Mouse (Mus musculus) skeletal muscle tissue, adult 2 months (tissue): ENCODE data around the gene Slc2a12.

ENCODE experiments used
- DNase-seq: peaks from one replicate; pipeline ENCODE4 v3.0.0-alpha.2; 2012; ENCODE audit warnings: low read depth, low spot score

The Slc2a12 gene

DNA sequence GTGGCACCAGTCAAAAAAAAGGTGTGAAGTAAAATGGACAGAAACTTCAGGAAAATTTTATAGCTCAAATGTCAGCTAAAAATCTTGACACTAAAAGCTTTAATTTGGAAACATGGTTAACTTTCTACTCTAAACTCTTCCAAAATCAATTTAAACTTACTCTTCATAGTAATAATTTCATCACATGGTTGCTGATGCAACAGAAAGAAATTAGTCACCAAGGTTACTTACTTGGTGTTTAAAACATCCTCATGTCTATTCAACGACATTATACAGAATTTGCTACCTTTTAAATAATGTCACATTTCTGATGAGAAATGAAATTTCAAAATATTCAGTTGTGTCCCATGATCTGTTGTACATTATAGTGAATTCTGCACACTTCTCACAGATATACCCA lies 83.4 kb downstream of the Slc2a12 start:
- no peak for DNase-seq

DNA sequence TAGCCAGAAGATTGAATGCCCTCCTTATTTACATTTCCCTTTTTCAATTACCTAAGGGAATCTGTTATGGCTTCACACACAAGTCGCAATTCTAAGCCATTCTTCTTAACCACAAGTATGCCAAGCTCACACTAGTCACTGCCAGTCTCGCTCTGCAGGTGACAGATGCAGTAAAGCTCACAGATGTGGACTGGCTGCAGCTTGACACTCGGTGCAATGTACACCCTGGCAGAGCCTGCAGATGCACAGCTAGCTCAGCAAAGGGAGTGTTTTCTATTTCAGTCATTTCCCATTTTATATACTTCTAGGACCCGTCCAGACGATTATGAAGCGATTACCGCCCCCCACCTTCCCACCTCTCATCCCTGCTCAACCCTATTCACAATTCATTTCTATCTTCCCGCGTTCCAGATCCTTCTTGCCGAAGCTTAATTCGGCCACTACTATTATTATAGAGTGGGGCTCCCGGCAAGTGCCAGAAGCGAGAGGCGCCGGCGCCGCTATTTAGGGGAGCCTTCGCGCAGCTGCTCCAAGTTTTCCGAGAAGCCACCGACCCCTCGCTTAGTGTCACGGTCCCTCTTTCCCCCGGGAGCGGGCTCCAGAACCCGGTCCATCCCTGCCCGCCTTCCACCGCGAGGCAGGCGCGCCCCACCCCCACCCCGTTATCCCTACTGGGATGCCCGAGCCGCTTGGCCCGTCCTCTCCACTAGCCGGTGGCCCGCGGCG lies 85.6 kb downstream of the Slc2a12 start:
- DNase-seq = no peak

GRCm38 (mm10) chr10:22730992-22731271 lies 86.1 kb downstream of the Slc2a12 start:
- no peak for DNase-seq

DNA sequence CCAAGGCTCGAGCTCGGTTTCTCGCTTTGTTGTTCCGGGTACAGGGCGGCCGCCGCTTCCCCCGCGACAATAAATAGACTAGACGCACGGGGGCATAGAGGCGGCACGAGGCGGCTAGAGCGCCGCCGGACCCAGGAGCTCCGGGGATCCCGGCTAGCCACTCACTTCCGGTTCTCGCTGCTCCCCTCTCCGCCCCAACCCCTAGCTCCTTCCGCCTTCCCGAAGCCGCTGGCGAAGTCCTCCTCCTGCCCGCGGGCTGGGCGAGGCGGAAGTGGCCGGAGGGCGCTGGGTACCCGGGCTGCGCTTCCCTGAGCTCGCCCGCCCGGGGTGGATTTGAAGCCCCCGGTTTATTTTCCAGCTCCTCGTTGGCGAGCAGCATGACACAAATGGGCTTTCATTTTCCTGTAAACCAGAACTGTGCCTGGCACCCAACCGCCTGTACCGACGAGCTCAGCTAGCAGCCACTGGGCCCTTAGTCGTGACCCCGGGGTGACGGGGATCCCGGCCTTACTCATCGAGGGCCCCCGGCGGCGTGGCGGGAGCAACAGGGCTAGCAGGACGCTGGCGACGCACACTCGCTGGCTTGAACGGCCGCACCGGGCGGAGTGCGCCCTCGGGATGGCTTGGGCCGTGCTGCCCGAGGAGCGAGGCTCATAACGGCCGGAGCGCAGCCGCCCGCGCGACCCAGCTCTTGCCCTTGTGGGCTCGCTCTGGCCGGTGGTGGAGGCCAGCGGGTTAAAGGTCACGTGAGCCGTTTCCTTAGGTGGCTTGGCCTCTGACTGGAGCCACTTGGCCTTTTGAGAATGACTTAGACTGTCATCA lies 86.7 kb downstream of the Slc2a12 start, which contains the start of gene Tbpl1:
Tbpl1 (minus strand) TSS at position 667 of the 822 bp plus-strand sequence.
- DNase-seq = peak; percentile 95

DNA sequence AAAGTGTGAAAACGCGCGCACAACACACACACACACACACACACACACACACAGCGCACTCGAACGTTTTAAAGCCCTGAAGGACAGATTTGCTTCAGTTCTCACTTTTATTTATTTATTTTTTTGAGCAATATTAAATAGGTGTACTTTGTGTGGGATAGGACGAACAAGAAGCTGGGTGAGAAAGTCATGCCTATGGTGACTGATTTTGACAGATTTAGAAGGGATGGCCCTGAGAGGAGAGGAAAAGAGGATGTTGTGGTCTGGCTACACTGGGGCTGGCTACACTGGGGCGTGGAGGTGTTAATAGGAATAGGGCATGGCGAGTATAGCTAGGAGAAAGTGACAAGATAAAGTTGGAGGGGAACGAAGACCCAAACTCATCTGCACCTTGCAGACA lies 87.4 kb downstream of the Slc2a12 start:
- no peak for DNase-seq

DNA sequence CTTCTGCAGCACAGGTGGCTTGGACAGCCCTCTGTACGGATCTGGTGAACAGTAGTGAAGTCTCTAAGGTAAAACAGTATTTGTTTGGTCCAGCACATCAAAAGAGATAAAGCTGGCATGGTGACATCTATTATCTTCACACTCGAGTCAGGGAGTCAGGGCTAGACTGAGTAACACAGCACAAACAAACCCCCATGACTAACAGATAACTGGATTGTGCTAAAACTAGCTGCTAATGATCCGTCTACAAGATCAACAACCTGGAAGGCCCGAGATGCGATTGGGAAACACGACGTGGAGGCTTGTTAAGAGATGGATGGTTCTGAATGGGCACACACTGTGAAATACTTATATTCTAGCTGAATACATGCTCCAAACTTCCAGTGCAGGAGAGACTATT lies 101.1 kb downstream of the Slc2a12 start:
- no peak for DNase-seq

GRCm38 (mm10) chr10:22746334-22747322 lies 101.8 kb downstream of the Slc2a12 start:
- DNase-seq = no peak

DNA sequence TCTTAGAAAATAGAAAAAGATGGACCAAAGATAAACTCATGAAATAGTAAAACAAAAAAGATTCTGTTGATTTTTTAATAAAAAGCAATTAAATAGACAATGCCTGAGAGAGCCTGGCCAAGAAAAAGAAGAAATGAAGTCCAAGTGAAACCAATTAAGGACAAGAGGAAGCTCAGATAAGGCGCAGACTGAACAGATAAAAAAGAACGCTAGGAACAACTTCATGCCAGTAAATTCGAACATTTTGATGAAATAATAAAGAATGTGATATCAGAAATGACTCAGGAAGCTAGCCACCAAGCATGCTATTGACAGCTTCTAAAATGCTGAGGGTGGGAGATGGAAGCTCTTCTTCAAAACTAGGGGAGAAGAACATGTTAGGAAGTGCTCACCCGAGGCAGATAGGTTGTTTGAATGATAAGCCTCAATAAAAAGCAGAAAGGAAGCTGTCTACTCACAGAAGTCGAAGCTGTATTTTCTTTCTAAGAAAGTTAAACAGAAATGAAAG lies 106.4 kb downstream of the Slc2a12 start:
- DNase-seq = no peak
